Mouse (Mus musculus): ENCODE results near the gene Sbno1. TPM values are rescaled to one million over a fixed set of nuclear protein-coding genes. Genes with fewer than 3 reads are reported as not detected.

Gene Sbno1
- total RNA-seq, 2 experiments from 2014 or later: 43.2 to 49.2 TPM

GRCm38 (mm10) chr5:124438746-124439145 lies 12.9 kb upstream of the Sbno1 start:
- no peak for TF ChIP-seq CTCF (IDR thresholded peaks at IDR 0.05)
- DNase-seq: no peak
- peak overlapping the region; percentile 96 for H3K27ac ChIP-seq
- intact Hi-C loops (cut with DNase I): no loop called here
- H3K4me3 ChIP-seq: peak overlapping the region; percentile 93

- DNase-seq: peak; percentile 42
- Histone ChIP-seq H3K27ac (peak overlapping the region; percentile 96), H3K4me3 (no peak overlapping the region)
- peak; percentile 54 for TF ChIP-seq CTCF (IDR thresholded peaks at IDR 0.05)
- intact Hi-C loops (cut with DNase I): no loop called here
Measured at GRCm38 (mm10) chr5:124438229-124438628, 12.4 kb upstream of the Sbno1 start.

- intact Hi-C loops (cut with DNase I): no loop called here
- Histone ChIP-seq H3K27ac (peak overlapping the region; percentile 88), H3K4me3 (no peak overlapping the region)
- no peak for TF ChIP-seq CTCF (IDR thresholded peaks at IDR 0.05)
- no peak for DNase-seq
Measured at GRCm38 (mm10) chr5:124433048-124433447, 7.2 kb upstream of the Sbno1 start.

- TF ChIP-seq CTCF (IDR thresholded peaks at IDR 0.05): peak; percentile 91
- intact Hi-C loops (cut with DNase I): loop anchor here (1.0 kb wide), 1 partner anchor 106 kb away; no protein-coding TSS in a partner anchor
- Histone ChIP-seq H3K4me3 (no peak overlapping the region), H3K27ac (peak overlapping the region; percentile 88)
- peak; percentile 70 for DNase-seq
Measured at GRCm38 (mm10) chr5:124432398-124433012, 6.7 kb upstream of the Sbno1 start.

GRCm38 (mm10) chr5:124426475-124427071 lies 772 bp upstream of the Sbno1 start:
- intact Hi-C loops (cut with DNase I): loop anchor here (10.0 kb wide), 1 partner anchor 438 kb away; the partner anchor contains the start of genes Ccdc92 and Zfp664
- peak overlapping the region; percentile 99 for H3K4me3 ChIP-seq
- DNase-seq: no peak
- TF ChIP-seq CTCF (IDR thresholded peaks at IDR 0.05): no peak
- peak overlapping the region; percentile 99 for H3K27ac ChIP-seq

GRCm38 (mm10) chr5:124424723-124425411 lies 934 bp downstream of the Sbno1 start:
- Histone ChIP-seq H3K4me3 (peak overlapping the region; percentile 99), H3K27ac (peak overlapping the region; percentile 99)
- DNase-seq: peak; percentile 52
- TF ChIP-seq CTCF (IDR thresholded peaks at IDR 0.05): no peak
- intact Hi-C loops (cut with DNase I): loop anchor here (10.0 kb wide), 1 partner anchor 440 kb away; the partner anchor contains the start of genes Ccdc92 and Zfp664

GRCm38 (mm10) chr5:124424200-124424722 lies 1.5 kb downstream of the Sbno1 start:
- Histone ChIP-seq H3K27ac (peak overlapping the region; percentile 99), H3K4me3 (peak overlapping the region; percentile 99)
- DNase-seq: no peak
- intact Hi-C loops (cut with DNase I): loop anchor here (10.0 kb wide), 1 partner anchor 441 kb away; the partner anchor contains the start of genes Ccdc92 and Zfp664
- TF ChIP-seq CTCF (IDR thresholded peaks at IDR 0.05): no peak

- Histone ChIP-seq H3K27ac (no peak overlapping the region), H3K4me3 (no peak overlapping the region)
- DNase-seq: no peak
- intact Hi-C loops (cut with DNase I): loop anchor here (10.0 kb wide), 1 partner anchor 443 kb away; the partner anchor contains the start of genes Ccdc92 and Zfp664
- TF ChIP-seq CTCF (IDR thresholded peaks at IDR 0.05): no peak
Measured at GRCm38 (mm10) chr5:124421786-124422185, 4.0 kb downstream of the Sbno1 start.

- Histone ChIP-seq H3K27ac (no peak overlapping the region), H3K4me3 (no peak overlapping the region)
- TF ChIP-seq CTCF (IDR thresholded peaks at IDR 0.05): no peak
- intact Hi-C loops (cut with DNase I): no loop called here
- no peak for DNase-seq
Measured at GRCm38 (mm10) chr5:124418903-124419302, 6.9 kb downstream of the Sbno1 start.

- Histone ChIP-seq H3K27ac (no peak overlapping the region), H3K4me3 (no peak overlapping the region)
- no peak for TF ChIP-seq CTCF (IDR thresholded peaks at IDR 0.05)
- DNase-seq: no peak
- intact Hi-C loops (cut with DNase I): no loop called here
Measured at GRCm38 (mm10) chr5:124412163-124412562, 13.6 kb downstream of the Sbno1 start.

- intact Hi-C loops (cut with DNase I): no loop called here
- DNase-seq: no peak
- H3K4me3 ChIP-seq: no peak overlapping the region
- peak; percentile 30 for TF ChIP-seq CTCF (IDR thresholded peaks at IDR 0.05)
- no peak overlapping the region for H3K27ac ChIP-seq
Measured at GRCm38 (mm10) chr5:124410808-124411207, 15.0 kb downstream of the Sbno1 start.

GRCm38 (mm10) chr5:124393726-124394125 lies 32.1 kb downstream of the Sbno1 start:
- intact Hi-C loops (cut with DNase I): loop anchor here (2.0 kb wide), 1 partner anchor 13 kb away; no protein-coding TSS in a partner anchor
- Histone ChIP-seq H3K27ac (no peak overlapping the region), H3K4me3 (no peak overlapping the region)
- no peak for TF ChIP-seq CTCF (IDR thresholded peaks at IDR 0.05)
- DNase-seq: no peak

Data from gastrocnemius, adult 2 months (tissue).